Mouse (Mus musculus): Measurements from ENCODE around the gene Gabbr2.
"Not testable (repeated sequence)": the region's sequence is repeated elsewhere in the genome, so short reads cannot be mapped to it uniquely, and the experiment has no call there.

The Gabbr2 gene

DNA sequence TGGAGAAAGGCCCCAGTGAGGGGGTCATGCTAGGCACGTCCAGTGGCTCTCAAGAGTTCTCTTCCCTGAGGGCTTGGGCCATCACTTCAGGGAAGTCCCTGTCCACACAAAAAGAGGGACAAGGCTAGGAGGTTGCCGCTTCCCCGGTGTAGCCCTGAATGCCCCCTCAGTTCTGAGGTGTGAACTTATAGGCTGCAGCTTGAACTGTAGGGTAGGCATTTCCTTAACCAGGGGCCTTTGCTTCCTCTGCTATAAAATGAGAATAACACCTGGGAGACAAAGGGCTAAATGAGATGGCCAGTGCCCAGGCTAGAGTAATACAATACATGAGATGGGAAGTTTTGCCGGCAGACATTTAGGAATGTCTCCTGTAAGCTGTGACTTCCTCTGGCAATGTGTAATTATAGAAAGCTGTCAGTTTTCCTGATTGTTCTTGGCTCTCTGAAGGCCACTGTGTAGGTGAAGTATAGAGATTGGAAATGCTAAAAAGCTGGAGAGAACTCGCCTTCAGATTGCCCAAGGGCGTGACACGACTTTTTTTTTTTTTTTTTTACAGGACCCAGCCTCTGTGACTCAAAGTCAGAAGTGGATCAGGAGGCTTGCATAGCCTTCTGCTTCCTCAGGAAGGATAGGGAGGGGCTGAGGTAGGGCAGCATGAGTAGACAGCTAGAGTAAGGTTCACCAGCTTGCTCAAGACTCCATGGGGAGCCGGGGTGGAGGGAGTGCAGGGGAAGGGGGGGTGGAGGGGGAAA, 348.6 kb downstream of the Gabbr2 start:
- DNase-seq, result peak; percentile 32 to 75

DNA sequence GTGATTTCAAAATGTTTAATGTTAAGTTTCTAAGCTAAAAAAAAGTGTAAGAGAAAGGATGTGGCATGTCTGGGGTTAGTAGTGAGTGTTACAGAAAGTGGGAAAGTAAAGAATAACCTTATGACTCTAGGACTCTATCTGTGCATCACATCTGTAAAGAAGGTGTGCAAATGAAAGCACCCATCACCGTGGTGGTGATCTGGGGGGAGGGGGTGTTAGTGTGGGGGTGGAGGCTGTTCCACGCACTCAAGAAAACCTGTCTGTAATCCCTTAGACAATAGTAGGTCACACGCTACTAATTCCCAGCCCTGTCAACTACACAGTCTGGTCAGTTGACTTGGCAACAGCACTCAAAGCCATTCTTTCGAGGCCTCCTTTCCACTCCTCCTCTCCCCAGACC, 350.4 kb downstream of the Gabbr2 start:
- DNase-seq, result no peak

DNA sequence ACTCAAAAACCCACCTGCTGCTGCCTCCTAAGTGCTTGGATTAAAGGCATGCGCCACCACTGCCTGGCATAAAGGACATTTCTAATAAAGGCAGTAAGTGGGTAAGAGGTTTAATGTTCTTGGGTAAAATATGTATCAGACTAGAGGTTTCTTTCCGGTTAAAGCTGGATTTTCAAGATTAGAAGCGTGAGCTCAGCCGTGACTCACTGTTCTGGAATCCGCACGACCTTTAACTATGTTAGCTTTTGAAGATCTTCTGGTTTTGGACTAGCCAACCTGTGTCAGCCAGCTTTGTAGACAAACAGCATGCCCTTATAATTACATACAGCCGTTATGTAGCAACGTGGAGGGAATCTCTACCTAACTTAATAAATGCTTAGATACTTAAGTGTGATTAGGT, 351.8 kb downstream of the Gabbr2 start:
- no peak for DNase-seq

DNA sequence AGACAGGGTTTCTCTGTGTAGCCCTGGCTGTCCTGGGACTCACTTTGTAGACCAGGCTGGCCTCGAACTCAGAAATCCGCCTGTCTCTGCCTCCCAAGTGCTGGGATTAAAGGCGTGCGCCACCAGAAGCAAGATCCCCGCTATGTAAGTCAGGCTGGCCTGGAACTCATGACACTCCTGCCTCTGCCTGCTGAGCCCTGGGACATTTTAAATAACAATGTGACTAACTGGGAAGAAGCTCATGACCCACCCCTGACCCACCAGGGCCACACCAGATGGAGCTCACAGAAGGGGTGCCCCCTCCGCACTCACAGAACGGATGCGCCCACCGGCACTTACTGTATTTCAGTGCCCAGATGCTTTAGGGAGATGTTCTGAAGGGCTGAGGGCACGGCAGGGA, 354.4 kb downstream of the Gabbr2 start:
- not testable (repeated sequence) for DNase-seq

DNA sequence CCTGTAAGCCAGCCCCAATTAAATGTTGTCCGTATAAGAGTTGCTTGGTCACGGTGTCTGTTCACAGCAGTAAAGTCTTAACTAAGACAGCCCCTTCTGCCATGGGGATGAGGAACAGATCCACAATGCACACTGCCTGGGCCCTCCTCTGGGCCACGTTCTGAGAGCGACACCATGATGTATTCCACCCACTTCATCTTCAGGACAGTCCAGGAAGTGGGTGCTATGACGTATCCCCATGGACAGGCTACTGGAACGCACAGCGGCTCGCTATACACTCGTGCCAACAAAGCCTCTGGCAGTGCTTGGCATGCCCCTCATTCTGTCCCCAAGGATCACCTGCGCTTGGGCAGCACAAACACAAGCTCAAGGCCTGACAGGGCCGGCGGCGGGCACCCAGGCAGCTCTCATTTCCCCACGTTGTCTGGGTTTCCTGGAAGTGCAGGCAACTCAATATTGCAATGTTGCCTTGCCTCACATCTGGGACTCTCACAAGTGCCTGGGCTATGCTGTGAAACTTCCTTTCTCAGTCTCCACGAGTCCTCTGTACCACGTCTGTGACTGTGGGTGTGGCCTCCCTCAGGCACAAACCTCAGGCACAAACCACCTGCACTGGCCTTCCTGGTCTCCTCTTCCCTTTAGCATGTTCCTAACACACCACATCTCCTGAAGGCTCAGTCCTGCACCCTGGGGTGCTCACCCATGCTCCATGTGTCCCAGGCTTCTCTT, 355.8 kb downstream of the Gabbr2 start:
- DNase-seq, result no peak

DNA sequence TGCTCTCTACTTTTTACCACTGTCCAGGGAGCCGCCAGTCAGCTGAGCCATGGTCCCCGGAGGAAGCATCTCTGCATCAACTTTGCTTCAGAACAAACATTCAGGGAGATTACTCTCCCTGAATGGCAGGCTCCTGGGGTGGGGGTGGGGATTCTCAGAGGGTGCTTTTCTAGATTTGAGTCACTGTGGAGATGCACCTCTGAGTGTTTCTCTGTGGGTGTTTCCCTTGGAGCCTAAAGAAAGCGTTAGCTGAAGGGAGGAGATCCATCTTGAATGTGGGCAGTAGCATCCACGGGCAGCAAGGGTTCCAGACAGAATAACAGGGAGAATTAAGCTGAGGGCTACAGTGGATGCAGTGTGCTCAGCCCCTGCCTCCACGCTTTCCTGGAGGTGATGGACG, 356.8 kb downstream of the Gabbr2 start:
- no peak for DNase-seq

DNA sequence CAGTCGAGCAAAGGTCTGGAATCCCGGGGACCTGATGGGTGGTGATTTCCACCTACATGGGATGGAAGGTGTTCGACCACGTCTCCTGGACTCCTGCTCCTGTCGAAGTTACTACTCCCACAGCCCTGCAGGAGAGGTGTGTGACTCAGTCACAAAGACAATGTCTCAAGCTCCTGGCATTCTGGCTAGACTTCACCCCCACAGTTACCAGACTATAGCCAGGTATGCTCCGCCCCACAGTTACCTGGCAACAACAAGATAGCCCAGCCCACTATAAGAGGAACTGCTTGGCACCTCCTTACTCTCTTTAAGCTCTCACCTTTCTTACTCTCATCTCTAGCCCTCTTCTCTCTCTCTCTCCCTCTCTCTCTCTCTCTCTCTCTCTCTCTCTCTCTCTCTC, 358.1 kb downstream of the Gabbr2 start:
- not testable (repeated sequence) for DNase-seq

DNA sequence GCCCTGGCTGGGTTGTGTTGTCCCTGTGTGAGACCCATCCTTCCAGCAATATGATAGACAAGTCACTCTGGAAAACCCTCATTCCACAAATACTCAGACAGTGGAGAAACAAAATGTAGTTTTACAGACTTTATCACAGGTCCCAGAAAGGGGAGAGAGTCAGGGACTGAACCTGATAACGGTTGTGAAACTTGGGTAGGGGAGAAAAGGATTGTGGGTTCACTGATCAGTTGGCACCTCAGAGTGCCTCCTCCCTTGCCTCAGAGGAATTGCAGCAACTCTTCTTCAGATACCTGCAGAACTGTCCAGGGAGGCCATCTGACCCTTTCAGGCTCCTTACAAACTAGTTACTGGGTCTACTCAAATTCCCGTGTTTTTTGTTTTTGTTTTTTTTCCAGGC, 359.2 kb downstream of the Gabbr2 start:
- DNase-seq, result no peak

DNA sequence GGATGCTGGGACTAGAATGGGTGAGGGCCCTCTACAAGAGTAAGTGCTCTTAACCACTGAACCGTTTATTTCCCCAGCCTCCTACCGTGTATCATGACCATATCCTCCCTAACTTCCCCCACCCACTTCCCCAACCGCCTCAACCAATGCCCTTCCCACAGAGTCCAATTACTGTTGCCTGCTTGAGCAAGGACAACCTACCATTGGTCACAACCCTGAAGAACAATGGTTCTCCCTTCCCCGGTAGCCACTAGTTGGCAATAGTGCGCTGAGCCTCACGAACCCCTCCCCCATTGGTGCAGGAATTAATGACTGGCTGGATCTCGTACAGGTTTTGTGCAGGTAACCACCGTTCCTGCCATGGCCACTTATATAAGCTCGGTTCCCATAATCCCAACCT, 361.3 kb downstream of the Gabbr2 start:
- peak; percentile 40 to 49 for DNase-seq

DNA sequence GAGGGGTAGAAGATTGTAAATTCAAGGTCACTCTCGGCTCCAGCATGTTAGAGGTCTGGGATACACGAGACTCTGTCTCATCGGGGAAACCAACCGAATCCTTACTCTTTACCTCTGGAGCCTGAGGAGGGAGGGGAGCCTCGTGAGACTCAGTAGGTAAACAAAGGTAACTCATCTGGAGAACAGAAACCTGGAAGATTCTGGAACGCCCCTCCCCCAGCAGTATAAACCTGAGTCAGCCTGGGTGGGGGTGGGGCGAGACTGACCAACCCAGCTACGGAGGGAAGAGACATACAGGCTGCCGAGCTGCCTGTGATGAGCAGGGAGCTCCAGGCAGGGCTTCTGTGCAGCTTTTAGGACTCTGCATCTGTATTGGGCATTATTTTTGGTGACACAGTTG, 362.8 kb downstream of the Gabbr2 start:
- no peak for DNase-seq

DNA sequence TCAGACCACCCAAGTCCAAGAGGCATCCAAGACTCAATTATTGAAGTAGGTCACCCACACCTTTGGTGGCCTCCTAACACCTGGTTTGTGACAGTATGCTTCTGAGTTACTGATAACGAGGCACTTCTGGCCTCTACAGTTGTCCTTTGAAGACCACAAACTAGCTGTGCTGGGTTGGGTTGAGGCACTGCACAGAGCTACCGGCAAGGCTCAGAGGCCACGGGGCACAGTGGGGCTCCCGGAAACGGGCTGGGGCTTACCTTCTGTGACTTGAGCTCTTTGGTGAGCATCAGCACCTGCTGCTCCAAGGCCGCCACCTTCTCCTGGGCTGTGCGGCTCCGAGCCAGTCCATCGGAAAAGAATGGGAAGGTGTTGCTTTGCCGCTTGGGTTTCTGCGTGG, 363.6 kb downstream of the Gabbr2 start:
- no peak for DNase-seq

DNA sequence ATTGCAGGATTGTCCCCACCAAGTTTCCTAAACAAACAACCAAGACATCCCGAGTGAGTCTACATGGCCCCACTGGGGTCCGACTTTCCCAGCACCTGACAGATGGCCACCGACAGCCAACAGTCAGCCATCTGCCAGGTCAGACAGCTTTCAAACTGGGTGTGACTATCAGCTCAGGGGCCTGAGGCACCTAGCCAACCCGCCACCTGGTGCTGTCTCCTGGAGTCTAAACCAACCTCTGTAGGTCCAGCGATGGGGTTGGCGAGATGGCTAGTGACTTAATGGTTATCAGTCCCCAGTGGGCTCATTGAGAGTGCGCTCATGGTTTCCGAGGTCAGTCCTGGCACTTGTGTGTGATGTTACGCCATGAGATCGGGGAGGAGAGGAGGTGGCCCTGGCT, 366.6 kb downstream of the Gabbr2 start:
- DNase-seq, result no peak

DNA sequence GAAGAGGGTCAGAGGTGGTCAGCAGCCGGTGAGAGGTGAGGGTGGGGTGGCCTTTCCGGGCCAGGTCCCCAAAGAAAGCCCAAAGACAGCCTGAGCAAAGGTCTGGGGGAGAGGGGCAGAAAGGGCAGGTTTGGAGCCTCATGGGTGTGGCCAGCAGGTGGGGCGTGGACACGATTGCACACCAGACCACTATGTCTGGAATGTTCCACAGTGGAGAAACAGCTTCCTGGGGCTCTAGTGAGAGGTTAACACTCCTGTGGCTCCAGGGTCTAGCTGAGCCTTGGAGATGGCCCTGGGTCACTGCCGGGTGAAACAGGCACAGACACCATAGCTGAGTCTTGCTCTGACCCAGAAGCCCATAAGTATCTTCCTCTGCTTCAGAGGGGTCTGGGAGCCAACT, 368.7 kb downstream of the Gabbr2 start:
- no peak for DNase-seq

DNA sequence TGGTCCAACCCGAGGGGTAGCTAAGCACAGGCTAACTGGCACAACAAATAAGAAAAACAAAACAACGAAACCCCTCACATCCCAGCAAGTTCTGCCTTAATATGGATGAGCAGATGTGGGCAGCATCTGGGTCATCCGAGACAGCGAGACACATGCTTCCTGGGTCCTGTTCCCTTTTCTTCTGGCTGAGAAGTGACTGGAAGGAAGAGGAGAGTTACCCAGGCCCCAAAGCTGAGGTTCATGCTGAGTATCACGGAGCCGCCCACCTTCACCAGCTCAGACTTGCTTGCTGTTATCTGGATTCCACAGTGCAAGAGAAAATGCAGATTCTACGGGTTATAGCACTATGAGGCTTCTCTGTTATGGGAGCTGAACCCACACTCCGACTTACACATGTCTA, 370.7 kb downstream of the Gabbr2 start:
- no peak for DNase-seq

DNA sequence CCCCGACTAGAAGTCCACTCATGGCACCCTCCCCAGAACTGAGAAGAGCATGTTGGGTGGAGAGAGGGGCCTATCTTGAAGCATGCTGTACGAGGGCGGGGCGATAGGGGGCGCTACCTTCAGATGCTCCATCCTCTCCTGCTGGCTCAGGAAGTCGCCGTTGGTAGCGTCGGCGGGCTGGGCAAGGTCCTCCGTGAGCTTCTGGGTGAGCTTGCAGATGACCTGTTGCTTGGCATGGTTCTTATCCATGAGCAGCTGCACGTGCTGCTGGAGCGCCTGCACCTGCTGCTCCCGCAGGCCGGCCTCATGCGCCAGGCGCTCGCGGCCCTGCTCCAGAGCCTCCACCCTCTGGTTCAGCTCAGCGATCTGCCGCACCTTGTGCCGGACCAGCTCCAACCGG, 371.3 kb downstream of the Gabbr2 start:
- peak; percentile 31 to 56 for DNase-seq

DNA sequence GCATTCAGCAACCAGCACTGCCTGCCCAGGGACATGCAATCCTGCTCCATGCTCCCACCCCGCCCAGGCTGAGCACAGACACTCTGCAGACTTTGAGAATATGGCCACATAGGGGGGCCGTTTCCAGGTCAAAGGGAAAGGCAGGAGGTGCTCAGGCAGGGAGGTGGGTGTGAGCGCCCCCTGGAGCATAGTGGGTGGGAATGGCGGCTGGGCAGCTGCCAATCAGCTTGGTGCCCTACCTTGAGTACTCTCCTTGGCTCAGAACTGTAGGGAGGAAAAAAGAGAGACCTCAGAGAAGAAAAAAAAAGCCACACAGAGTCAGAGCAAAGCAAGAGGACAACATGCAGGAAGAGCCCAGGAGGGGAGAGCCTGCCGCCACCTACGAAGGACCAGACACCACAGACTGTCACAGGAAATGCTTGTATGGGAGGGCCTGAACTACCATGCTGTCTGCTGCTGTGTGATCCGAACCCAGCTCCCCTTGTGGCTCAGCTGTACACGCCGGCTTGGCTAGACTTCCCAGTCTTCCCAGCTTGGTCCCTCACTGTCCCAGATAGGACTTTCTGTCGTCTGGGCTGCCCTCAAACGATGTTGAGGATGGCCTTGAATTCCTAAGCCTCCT, 373.4 kb downstream of the Gabbr2 start:
- no peak for DNase-seq

DNA sequence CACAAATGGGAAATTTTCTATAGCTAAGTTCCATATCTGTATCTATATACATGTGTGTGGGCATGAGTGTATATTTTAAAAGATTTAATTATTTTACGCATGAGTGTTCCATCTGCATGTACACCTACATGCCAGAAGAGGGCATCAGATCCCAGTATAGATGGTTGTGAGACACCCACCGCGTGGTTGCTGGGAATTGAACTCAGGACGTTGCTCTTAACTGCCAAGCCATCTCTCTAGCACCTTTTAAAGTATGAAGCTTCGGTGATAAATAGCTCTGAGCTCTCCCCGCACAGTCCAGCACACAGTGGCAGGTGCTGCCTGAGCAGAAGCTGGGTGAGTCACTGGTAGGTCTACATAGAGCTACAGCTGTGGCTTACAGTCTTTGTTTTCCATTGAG, 374.3 kb downstream of the Gabbr2 start:
- DNase-seq, result no peak

DNA sequence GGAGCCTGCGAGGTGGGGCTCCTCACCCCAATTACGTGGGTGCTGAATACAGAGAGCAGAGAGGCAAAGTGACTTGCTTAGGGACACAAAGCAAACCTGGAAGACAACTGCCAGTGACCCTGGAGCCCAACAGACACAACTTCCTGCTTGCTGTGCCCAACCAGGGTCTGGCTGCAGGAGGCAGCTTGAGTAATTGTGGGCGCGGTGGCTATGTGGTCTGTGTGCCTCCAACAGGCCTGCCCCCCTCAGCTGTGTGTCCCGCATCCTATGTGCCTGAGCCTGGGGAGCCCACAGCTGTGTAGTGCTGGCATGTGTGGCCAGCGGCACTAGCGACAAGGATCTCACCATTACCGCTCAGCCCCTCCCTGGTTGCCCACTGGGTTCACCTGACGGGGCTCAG, 377.0 kb downstream of the Gabbr2 start:
- DNase-seq, result no peak

DNA sequence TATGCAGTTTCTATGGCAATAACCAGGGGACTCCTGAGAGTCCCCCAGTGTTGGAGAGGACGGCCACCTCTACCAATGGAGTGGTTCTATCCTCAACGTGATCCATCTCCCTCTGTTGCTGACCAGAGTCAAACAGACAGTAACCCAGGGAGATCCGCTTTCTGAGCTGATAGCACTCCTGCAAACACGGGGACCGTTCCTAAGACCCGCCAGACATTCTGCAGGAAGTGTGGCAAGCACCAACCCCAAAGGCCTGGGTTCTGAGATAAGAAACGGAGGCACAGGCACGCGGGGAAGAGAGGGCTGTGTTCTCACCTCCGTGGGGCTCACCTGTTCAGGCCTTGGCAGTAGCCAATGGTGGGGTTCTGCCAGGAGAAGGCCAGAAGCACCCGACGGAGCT, 378.1 kb downstream of the Gabbr2 start:
- no peak for DNase-seq
